Mouse (Mus musculus) erythroid progenitor cell, adult 5-6 weeks (primary cell): ENCODE measurements around the gene Pctp. TPM values are rescaled to one million over a fixed set of nuclear protein-coding genes. Genes with fewer than 3 reads are reported as not detected.

Experiments used
- ATAC-seq: replicated peaks from 2 replicates; pipeline ENCODE4 v1.8.0; 2016; ENCODE audit warnings: moderate number of reproducible peaks, mild to moderate bottlenecking, moderate TSS enrichment, inconsistent platforms; ENCODE audit not compliant: poor library complexity, low FRiP score, severe bottlenecking
- total RNA-seq, 2 experiments: library from RNA; stranded (forward) in 1 of 2; stranded (reverse) in 1 of 2; fragments of 150-400 nt in 1 of 2; fragments of 186-747, 209-891 nt in 1 of 2; gene quantifications; 2 replicates each; pipeline versions ENCODE4 v1.2.3 to v1.2.4; 2015 to 2017; ENCODE audit warnings: low replicate concordance in 2 of 2

Pctp gene
- total RNA-seq, 2 experiments from 2014 or later, result 3.8 to 4.1 TPM

DNA sequence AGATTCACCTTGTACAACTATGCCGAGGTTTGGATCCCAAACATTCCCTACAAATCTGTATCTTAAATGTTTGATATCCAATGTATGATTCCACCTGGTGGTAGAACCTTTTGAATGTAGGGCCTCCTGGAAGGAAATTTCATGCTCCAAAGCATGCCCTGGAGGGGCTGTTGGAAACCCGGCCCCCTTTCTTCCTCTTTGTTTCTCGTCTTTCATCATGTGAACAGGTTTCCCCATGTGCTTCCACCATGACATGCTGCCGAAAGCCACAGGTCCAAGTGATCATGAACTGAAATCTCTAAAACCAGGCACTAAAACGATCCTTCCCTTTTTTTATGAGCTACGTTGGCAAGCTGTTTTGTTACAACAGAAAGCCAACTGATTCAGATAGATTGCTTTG, 11.0 kb upstream of the Pctp start:
- no peak for ATAC-seq

DNA sequence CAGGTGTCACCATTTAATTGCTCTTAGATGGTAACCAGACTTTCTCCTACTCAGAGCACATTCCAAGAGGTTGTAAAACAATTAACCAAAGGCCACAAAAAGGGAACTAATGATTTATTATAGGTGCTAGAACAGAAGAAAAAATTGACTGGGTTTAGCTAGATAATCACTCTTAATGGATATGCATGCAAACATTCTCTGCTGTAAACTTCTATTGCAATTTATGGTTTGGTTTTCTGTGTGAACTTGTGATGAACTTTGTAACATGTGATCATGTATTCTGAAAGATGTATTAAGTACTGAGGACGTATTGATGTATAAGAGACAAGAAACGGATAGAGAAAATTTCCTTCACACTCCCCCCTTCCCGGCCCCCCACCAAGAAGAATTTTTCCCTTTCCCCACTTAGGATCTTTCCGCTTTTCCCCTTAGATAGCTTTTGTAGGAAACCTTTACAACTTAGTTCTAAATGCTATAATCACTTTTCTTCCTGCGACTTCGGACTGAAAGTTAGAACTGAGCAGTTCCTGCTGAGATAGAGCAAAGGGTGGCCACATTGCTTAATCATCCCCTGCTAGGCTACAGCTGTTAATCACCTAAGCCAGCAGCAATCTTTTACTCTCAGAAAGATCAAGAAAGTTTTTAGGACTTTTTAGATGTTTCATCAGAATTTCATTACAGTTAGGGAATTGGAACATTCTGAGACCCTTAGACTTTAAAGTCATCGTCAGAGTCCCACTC, 5.3 kb upstream of the Pctp start:
- no peak for ATAC-seq

- ATAC-seq, result no peak
Measured at GRCm38 (mm10) chr11:90006111-90006510, 3.4 kb upstream of the Pctp start.

DNA sequence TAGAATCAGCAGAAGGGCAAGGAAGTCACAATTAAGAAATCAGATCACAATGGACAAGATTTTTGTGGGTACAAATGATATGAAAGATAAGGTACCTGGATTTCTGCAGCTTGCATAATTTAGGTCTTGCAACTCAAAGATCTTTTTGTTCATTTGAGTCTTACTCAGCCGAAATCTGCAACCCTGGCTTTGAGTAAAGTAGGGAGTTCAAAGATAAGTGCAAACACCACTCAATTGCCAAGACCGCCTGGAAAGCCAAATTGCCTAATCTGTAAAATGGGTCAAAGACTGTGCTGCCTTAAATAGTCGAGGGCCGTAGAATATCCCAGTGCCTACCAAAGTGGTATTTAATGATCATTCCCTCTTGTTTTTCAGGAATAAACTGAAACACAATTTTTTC, 692 bp upstream of the Pctp start:
- no peak for ATAC-seq

DNA sequence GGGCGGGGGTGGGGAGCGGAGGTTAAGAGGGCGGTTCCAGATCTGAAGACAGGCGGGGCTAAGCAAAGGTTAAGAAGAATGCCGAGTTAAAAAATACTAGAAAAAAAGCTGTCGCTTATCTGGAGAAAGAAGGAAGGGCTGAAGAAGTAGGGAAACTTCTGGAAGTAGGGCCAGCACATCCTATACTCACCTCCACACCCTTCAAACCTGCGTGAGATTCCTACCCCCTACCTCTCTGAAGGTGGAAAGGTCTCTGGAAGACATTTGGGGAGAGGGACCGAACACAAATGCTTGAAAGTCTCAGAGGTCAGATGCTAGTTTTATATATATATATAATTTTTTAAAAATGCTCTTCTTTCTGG, 274 bp upstream of the Pctp start:
- no peak for ATAC-seq

DNA sequence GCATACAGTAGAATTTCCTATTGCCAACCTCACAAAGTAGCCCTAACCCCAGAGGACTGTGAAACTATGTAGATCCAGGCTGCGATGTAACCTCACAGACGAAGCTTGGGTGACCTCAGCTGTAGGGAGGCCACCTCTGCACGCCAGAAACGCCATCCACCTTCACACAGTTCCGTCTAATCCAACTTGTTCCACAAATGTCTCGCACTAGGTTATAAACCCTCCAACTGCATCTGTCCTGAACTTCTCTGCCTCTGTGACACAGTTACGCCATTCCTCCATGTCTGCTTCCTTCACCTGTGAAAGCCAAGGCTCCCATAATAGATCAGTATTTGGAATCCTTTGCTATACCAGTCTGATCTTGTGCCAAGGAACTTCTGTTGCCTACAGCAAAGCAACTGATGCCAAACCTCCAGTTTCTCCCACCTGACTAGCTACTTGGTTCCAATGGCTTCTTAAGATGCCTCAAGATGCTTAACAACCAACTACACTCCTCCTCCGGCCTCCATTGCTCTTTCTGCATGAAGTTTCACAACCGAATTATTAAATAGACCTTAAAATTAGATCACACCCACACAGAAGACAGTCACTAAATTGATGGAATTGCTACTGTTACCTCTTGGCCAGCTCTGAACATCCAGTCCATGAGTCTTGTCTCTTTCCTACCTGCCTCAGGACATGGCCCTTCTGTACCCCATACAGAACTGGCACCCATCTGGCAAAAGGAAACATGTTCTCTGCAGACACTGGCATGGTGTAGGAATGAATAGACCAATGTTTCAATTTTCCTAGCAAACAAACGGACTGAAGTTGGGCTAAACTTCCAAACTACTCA, 1.1 kb downstream of the Pctp start:
- no peak for ATAC-seq

- ATAC-seq, result no peak
Measured at GRCm38 (mm10) chr11:90000666-90001065, 2.0 kb downstream of the Pctp start.

DNA sequence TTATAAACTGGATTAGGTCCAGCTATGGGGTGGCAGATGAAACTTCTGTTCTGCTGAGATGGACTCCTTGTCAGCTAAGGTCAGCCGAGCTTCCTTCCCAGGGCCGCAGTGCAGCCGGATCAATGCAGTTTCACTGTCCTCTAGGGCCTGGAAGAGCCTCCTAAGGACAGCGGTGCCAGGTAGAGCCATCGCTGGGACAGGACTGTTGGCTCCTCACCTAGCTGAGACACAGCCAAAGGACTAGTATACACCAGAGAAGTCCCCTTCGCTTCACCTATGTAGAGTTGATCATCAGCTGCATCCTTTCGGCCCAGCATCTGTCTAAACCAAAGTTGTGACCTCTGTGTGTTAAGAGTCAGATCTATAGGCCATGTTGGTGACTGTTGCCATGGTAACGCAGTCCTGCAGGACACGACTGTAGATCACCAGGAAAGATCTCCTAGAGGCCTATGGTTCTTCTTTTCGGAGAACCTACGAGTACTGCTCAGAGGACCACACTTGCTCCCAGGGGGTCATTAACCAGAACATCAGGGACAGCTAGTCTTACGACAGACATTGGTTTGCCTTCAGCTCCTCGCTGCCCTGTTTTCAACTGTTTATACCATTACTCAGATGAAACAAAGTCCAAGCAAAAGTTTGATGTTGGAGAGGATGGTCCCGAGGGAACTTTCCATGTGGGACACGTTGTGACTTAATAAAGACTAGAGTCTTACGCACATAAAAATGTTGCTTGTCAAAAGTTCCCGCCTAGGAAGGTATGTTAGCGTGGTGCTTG, 3.5 kb downstream of the Pctp start:
- ATAC-seq, result no peak

DNA sequence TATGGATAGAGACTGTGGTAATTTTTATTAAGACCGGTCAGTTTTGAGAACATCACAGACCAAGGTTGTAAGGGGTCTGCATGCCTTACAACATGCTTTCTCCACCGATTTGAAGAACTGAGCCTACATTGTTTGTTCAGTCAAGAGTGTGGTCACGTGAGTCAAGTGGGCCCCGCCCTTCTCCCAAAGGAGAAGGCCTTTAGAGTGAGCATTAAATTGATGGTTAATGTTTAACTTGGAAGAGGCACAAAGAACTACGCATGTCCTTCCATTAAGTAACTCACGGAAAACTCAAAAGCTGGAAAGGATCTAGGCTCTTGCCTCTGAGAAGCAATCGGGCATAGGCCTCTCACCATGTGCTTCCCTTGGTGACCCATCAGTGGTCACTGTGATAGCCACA, 5.8 kb downstream of the Pctp start:
- no peak for ATAC-seq

DNA sequence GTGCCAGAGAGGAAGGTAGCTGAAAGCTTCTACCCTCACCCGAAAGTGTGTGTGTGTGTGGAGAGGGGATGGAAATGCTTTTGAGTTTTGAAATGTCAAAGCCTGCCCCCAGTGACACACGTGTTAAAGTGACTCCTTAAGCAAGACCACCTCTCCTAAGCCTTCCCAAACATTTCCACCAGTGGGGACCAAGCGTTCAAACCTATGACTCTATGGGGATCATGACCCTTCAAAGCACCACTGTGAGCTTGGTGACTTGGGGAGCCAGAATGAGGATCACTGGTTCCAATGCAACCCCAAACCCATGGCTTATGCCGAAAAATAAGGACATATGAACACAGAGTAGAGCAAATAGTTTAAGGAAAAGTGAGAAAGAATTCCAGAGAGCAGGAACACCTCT, 6.3 kb downstream of the Pctp start:
- ATAC-seq, result no peak

DNA sequence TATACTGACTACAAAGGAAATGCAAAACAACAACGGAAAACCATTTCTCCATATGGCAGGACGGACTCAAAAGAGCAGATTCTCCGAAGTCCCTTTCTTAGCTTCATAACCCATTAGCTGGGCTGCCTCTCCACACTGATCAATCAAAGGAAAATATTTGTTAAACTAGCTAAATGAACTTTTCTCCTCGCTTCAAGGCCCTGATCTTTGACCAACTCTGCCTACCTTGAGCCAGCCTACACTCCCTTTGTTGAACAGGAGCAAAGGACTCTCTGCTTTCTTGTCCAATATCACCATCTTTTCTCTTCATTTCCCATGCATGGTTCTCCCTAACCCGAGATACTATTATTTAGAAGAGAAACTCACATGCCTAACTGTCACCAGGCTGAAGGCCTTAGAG, 7.1 kb downstream of the Pctp start:
- no peak for ATAC-seq

DNA sequence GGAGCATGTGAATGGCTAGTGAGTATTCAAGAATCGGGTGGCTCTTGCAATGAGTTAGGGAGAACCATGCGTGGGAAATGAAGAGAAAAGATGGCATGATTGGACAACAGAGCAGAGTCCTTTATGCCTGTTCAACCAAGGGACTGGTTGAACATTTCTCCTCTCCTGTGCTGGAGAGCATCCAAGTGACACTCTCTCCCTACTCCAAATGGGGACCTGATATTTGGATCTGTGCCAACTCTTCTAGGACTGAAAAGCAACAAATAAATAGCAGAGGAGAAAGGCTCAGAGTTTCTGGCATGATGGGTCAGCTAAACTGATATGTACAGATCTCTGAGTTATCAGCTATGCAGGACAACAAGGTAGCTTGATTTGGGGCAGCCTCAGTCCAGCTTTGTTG, 8.0 kb downstream of the Pctp start:
- ATAC-seq, result no peak

GRCm38 (mm10) chr11:89991661-89992060, 11.0 kb downstream of the Pctp start:
- no peak for ATAC-seq

- ATAC-seq, result no peak
Measured at GRCm38 (mm10) chr11:89988936-89989589, 13.6 kb downstream of the Pctp start.

- no peak for ATAC-seq
Measured at GRCm38 (mm10) chr11:89986516-89986915, 16.2 kb downstream of the Pctp start.

DNA sequence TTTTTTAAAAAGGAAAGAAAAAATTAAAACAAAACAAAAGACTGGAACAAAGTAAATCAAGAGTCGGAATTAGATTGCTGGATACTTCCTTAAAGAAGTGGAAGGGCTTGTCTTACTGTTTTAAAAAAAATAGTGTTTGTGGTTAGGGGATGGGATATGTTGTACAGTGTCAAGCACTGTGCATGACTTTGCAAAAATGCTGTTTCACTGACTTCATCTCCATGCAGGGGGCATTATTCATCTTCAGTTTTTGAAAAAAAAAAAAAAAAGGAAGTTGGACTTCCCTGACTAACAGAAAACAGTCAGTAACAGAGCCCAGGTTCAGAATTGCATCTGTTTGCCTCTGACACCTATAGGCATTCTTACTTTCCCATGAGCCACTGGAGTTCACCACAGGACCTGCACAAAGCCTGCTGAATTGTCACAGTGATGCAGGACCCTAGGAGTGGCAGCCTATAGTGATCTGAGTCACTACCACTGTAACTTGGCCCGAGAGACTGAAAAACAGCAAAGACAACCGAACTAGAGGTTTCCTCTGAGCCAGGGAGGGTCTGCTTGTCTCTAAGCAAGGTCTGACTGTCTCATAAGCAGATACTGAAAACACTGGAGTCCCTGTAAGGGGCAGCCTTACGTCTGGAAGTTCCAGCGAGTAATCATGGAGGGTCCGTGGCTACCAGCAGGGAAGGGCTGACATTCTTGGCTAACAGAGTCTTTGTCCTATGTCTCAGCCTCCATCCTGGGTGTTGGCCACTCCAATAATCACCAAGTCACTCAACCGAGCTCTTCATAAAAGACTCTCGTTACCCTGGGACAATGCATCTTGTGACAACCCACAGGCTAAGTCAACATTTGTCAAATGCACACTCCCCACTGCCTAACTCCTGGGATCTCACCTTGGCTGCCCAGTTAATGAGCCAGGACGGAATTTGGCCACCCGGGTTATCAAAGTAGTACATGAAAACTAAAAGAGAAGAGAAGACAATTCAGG, 17.2 kb downstream of the Pctp start:
- no peak for ATAC-seq

- no peak for ATAC-seq
Measured at GRCm38 (mm10) chr11:89984436-89984835, 18.3 kb downstream of the Pctp start.

- no peak for ATAC-seq
Measured at GRCm38 (mm10) chr11:89982918-89983317, 19.8 kb downstream of the Pctp start.

- ATAC-seq, result no peak
Measured at GRCm38 (mm10) chr11:89980106-89980505, 22.6 kb downstream of the Pctp start.
